19 mouse cellular contexts compared by ENCODE assay signal in the genomic region with DNA sequence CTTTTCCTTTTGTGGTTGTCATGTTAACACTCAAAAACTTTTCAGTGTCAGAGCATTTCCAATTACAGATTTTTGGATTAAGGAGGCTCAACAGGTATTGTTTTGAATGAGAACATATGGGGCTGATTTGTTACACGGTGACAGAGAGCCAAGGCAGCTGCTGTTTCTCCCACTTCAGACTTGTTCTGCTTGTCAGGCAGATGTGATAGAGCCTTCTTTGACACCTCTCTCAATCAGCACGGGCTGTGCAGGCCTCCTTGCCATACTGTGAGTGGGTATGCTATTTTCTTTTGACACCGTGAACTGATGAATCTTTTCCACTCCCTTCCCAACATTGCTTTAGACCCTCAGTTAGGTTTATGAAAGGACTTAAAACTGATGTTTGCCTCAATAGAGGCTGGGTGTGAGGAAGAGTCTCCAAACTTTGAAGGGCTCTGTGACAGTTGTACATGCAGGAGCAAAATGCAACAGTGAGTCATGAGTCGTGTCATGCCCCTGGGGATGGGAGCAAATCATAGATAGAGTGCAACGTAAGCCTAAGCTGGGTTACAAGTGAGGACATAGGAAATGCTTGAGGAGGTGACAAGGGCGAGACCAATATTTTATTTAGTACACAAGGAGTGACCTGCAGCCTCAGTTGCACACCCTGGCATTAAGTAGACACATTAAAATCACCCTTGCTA.
DNase-seq lines count a peak whose midpoint lies in the region; ATAC-seq and TF ChIP-seq lines count a peak whose summit lies in the region.
"Had no signal": no experiment of that assay in that cellular context is flagged by ENCODE, and none has a peak within 500 bp of the region (broad histone marks: within the 10 kb centered on the region; RNA-seq: fewer than 3 reads in every experiment).

No protein-coding gene starts in this region.

- peak; percentile 50; the same call in 1 of the 2 replicates for ATAC-seq in forebrain, postnatal 0 days
- ATAC-seq in liver, embryonic 13.5 days (ENCODE audit: low read depth): no peak
- ATAC-seq in liver, postnatal 0 days: no peak
- peak; percentile 84 for ATAC-seq in heart, embryonic 12.5 days (ENCODE audit: insufficient number of reproducible peaks, low FRiP score)
- ATAC-seq: hindbrain, postnatal 0 days; intestine, postnatal 0 days; midbrain, embryonic 16.5 days had no signal

- TF ChIP-seq EP300 in liver, postnatal 0 days (IDR thresholded peaks at IDR 0.05; ENCODE audit: low read depth): no peak

- no peak overlapping the region for H3K27ac ChIP-seq in forebrain, postnatal 0 days (ENCODE audit: low read depth, low read length)
- H3K27ac ChIP-seq in forebrain, embryonic 10.5 days: no peak overlapping the region
- peak overlapping the region; percentile 13; the same call in 1 of the 2 replicates for H3K27ac ChIP-seq in liver, embryonic 13.5 days
- H3K27ac ChIP-seq in liver, postnatal 0 days (ENCODE audit: low read depth): no peak overlapping the region
- H3K27ac ChIP-seq in heart, embryonic 12.5 days (ENCODE audit: poor library complexity, severe bottlenecking): no peak overlapping the region
- H3K27ac ChIP-seq: embryonic facial prominence, embryonic 10.5 days; hindbrain, postnatal 0 days had no signal

- DNase-seq in forebrain, postnatal 0 days: peak; percentile 11
- no peak for DNase-seq in forebrain, embryonic 10.5 days (ENCODE audit: extremely low spot score, low spot score)
- no peak for DNase-seq in liver, embryonic 13.5 days
- DNase-seq in liver, postnatal 0 days: no peak
- DNase-seq in heart, postnatal 4 days: peak; percentile 24
- no peak for DNase-seq in right cerebral cortex, postnatal 4 days
- DNase-seq in gastrocnemius, adult 8-10 months (ENCODE audit: low spot score in 2 of 2): no peak
- DNase-seq: adrenal gland, postnatal 14 days; cerebellum, adult 2 months; gastrocnemius, postnatal 10 days; lung, embryonic 14.5 days; lung, postnatal 36 days; retina, postnatal 1 day had no signal

- H3K9me3 ChIP-seq in forebrain, postnatal 0 days (ENCODE audit: low read length): no peaks in the 10 kb centered on the region
- no peaks in the 10 kb centered on the region for H3K9me3 ChIP-seq in forebrain, embryonic 10.5 days
- H3K9me3 ChIP-seq in liver, embryonic 13.5 days (replicated peaks): no peaks in the 10 kb centered on the region
- H3K9me3 ChIP-seq in liver, postnatal 0 days (ENCODE audit: low read length): no peaks in the 10 kb centered on the region
- H3K9me3 ChIP-seq in heart, embryonic 12.5 days (replicated peaks): no peaks in the 10 kb centered on the region
- H3K9me3 ChIP-seq: embryonic facial prominence, embryonic 10.5 days had no signal

- no peak overlapping the region for H3K9ac ChIP-seq in forebrain, postnatal 0 days
- H3K9ac ChIP-seq in liver, embryonic 13.5 days: no peak overlapping the region
- no peak overlapping the region for H3K9ac ChIP-seq in liver, postnatal 0 days (replicated peaks)
- no peak overlapping the region for H3K9ac ChIP-seq in heart, embryonic 12.5 days
- H3K9ac ChIP-seq: lung, embryonic 14.5 days had no signal

- no peak for TF ChIP-seq CTCF in forebrain, postnatal 0 days (IDR thresholded peaks at IDR 0.05; ENCODE audit: low read depth)
- no peak for TF ChIP-seq CTCF in liver, postnatal 0 days (IDR thresholded peaks at IDR 0.05; ENCODE audit: low read depth)

- no peaks in the 10 kb centered on the region for H3K4me1 ChIP-seq in forebrain, postnatal 0 days (ENCODE audit: insufficient read depth)
- H3K4me1 ChIP-seq in forebrain, embryonic 10.5 days: peaks cover 11% of the 10 kb centered on the region
- H3K4me1 ChIP-seq in liver, embryonic 13.5 days (replicated peaks): peaks cover 17% of the 10 kb centered on the region
- no peaks in the 10 kb centered on the region for H3K4me1 ChIP-seq in liver, postnatal 0 days (ENCODE audit: insufficient read depth)
- peaks cover 36% of the 10 kb centered on the region for H3K4me1 ChIP-seq in heart, embryonic 12.5 days (replicated peaks)
- H3K4me1 ChIP-seq: embryonic facial prominence, embryonic 10.5 days had no signal

- no peak overlapping the region for H3K4me3 ChIP-seq in forebrain, postnatal 0 days (ENCODE audit: low read depth, low read length)
- no peak overlapping the region for H3K4me3 ChIP-seq in forebrain, embryonic 10.5 days
- H3K4me3 ChIP-seq in liver, embryonic 13.5 days (replicated peaks): no peak overlapping the region
- no peak overlapping the region for H3K4me3 ChIP-seq in liver, postnatal 0 days (ENCODE audit: low read depth, low read length)
- no peak overlapping the region for H3K4me3 ChIP-seq in heart, embryonic 12.5 days
- H3K4me3 ChIP-seq: embryonic facial prominence, embryonic 10.5 days had no signal

- WGBS in forebrain, postnatal 0 days: 62% methylated on average over 6 of the region's 6 CpGs
- WGBS in forebrain, embryonic 10.5 days: 79% methylated on average over 6 of the region's 6 CpGs
- 56% methylated on average over 6 of the region's 6 CpGs for WGBS in liver, embryonic 13.5 days (ENCODE audit: insufficient replicate concordance)
- 67% methylated on average over 6 of the region's 6 CpGs for WGBS in liver, postnatal 0 days (ENCODE audit: insufficient replicate concordance)
- WGBS in heart, embryonic 12.5 days: 19% methylated on average over 6 of the region's 6 CpGs

- no peaks in the 10 kb centered on the region for H3K36me3 ChIP-seq in forebrain, postnatal 0 days (ENCODE audit: insufficient read depth)
- H3K36me3 ChIP-seq in forebrain, embryonic 10.5 days (replicated peaks): no peaks in the 10 kb centered on the region
- H3K36me3 ChIP-seq in liver, embryonic 13.5 days: no peaks in the 10 kb centered on the region
- no peaks in the 10 kb centered on the region for H3K36me3 ChIP-seq in liver, postnatal 0 days (replicated peaks; ENCODE audit: insufficient read depth, low read length)
- H3K36me3 ChIP-seq in heart, embryonic 12.5 days: no peaks in the 10 kb centered on the region
- H3K36me3 ChIP-seq: embryonic facial prominence, embryonic 10.5 days had no signal

- H3K4me2 ChIP-seq in forebrain, postnatal 0 days (ENCODE audit: low read depth): no peak overlapping the region
- no peak overlapping the region for H3K4me2 ChIP-seq in liver, embryonic 13.5 days
- no peak overlapping the region for H3K4me2 ChIP-seq in liver, postnatal 0 days (ENCODE audit: low read depth, low read length)
- peak overlapping the region; percentile 17; the same call in 1 of the 2 replicates for H3K4me2 ChIP-seq in heart, embryonic 12.5 days
- H3K4me2 ChIP-seq: liver, embryonic 11.5 days; lung, embryonic 14.5 days had no signal

- H3K27me3 ChIP-seq in forebrain, postnatal 0 days (ENCODE audit: insufficient read depth, low read length): no peaks in the 10 kb centered on the region
- no peaks in the 10 kb centered on the region for H3K27me3 ChIP-seq in forebrain, embryonic 10.5 days (ENCODE audit: poor library complexity, severe bottlenecking)
- H3K27me3 ChIP-seq in liver, embryonic 13.5 days: no peaks in the 10 kb centered on the region
- no peaks in the 10 kb centered on the region for H3K27me3 ChIP-seq in liver, postnatal 0 days (ENCODE audit: insufficient read depth, low read length)
- 0 out of 2 replicates have a peak, but pooled peaks cover 4% of the 10 kb centered on the region for H3K27me3 ChIP-seq in heart, embryonic 12.5 days (replicated peaks)

Comparison
In these comparisons a context has a peak if more than half of its experiments do, and no peak if none do; other contexts are left out.
1. DNase-seq: peak in forebrain, postnatal 0 days (single experiment) and heart, postnatal 4 days (single experiment); none in forebrain, embryonic 10.5 days (single experiment), liver, embryonic 13.5 days (single experiment), liver, postnatal 0 days (single experiment), right cerebral cortex, postnatal 4 days (single experiment) and gastrocnemius, adult 8-10 months (0 of 2).
2. ATAC-seq: peak in forebrain, postnatal 0 days (single experiment) and heart, embryonic 12.5 days (single experiment); none in liver, embryonic 13.5 days (single experiment) and liver, postnatal 0 days (single experiment).